Mouse (Mus musculus) urinary bladder, postnatal 36 days (tissue): Measurements from ENCODE around the gene Mtf1.
A peak's percentile ranks its signal among the peaks of the same experiment; 100 is the strongest.

Experiments used
- DNase-seq, 2 experiments: peaks; one replicate each; pipeline ENCODE4 v3.0.0; 2022; ENCODE audit warnings: low spot score in 2 of 2, mixed read lengths in 1 of 2

Mtf1 gene

GRCm38 (mm10) chr4:124802309-124803260, 681 bp downstream of the Mtf1 start:
- peak; percentile 93 to 97 for DNase-seq

GRCm38 (mm10) chr4:124803406-124803805, 1.5 kb downstream of the Mtf1 start:
- DNase-seq, result no peak

- no peak for DNase-seq
Measured at GRCm38 (mm10) chr4:124808511-124808910, 6.6 kb downstream of the Mtf1 start.

- no peak for DNase-seq
Measured at GRCm38 (mm10) chr4:124809136-124809883, 7.4 kb downstream of the Mtf1 start.

GRCm38 (mm10) chr4:124810056-124810455, 8.2 kb downstream of the Mtf1 start:
- DNase-seq, result no peak

GRCm38 (mm10) chr4:124811347-124811975, 9.6 kb downstream of the Mtf1 start:
- no peak for DNase-seq

GRCm38 (mm10) chr4:124815901-124816300, 14.0 kb downstream of the Mtf1 start:
- peak in 1 of 2 experiments; percentile 7 for DNase-seq

GRCm38 (mm10) chr4:124817803-124818202, 15.9 kb downstream of the Mtf1 start:
- DNase-seq, result peak; percentile 21 to 42

- no peak for DNase-seq
Measured at GRCm38 (mm10) chr4:124818832-124819231, 16.9 kb downstream of the Mtf1 start.

GRCm38 (mm10) chr4:124824967-124825366, 23.1 kb downstream of the Mtf1 start:
- DNase-seq, result no peak

- no peak for DNase-seq
Measured at GRCm38 (mm10) chr4:124825371-124825965, 23.6 kb downstream of the Mtf1 start.

- DNase-seq, result no peak
Measured at GRCm38 (mm10) chr4:124829671-124830070, 27.8 kb downstream of the Mtf1 start.

- no peak for DNase-seq
Measured at GRCm38 (mm10) chr4:124832796-124833195, 30.9 kb downstream of the Mtf1 start.

- DNase-seq, result no peak
Measured at GRCm38 (mm10) chr4:124838035-124838700, 36.3 kb downstream of the Mtf1 start.

GRCm38 (mm10) chr4:124840998-124841397, 39.1 kb downstream of the Mtf1 start:
- no peak for DNase-seq

GRCm38 (mm10) chr4:124843493-124843892, 41.6 kb downstream of the Mtf1 start:
- DNase-seq, result no peak

- DNase-seq, result peak; percentile 62 to 72
Measured at GRCm38 (mm10) chr4:124847573-124847972, 45.7 kb downstream of the Mtf1 start.

GRCm38 (mm10) chr4:124849631-124850260, 47.8 kb downstream of the Mtf1 start:
- peak; percentile 18 to 54 for DNase-seq

GRCm38 (mm10) chr4:124850261-124850913, 48.5 kb downstream of the Mtf1 start, which contains the start of gene Yrdc:
Yrdc (plus strand) TSS chr4:124850679.
- peak; percentile 92 to 93 for DNase-seq
